Mouse (Mus musculus) CH12.LX (cell line): ENCODE results near the gene Wdr92.

Experiments
- CHD2 ChIP-seq: IDR thresholded peaks from 2 replicates; pipeline ENCODE4 v1.6.1; 2011; ENCODE audit warnings: low read length, improper control_type of control experiment
- CTCF ChIP-seq, 2 experiments: IDR thresholded peaks in 1 of 2; conservative IDR thresholded peaks in 1 of 2; 2 replicates each; pipeline ENCODE4 v1.5.1; 2011 to 2012; ENCODE audit warnings: low read depth in 2 of 2, low read length in 2 of 2, improper control_type of control experiment in 1 of 2, inconsistent platforms in 1 of 2, mild to moderate bottlenecking in 1 of 2, moderate library complexity in 1 of 2
- GABPA ChIP-seq: IDR thresholded peaks from 2 replicates; pipeline ENCODE4 v1.6.1; 2012; ENCODE audit warnings: low read depth, low read length, improper control_type of control experiment, inconsistent platforms; ENCODE audit not compliant: insufficient replicate concordance
- MAFK ChIP-seq: IDR thresholded peaks from 2 replicates; pipeline ENCODE4 v1.6.1; 2011; ENCODE audit warnings: low read length, improper control_type of control experiment; ENCODE audit not compliant: insufficient replicate concordance
- MEF2A ChIP-seq: IDR thresholded peaks from 2 replicates; pipeline ENCODE4 v1.6.1; 2014; ENCODE audit warnings: low read depth, mild to moderate bottlenecking, inconsistent platforms, low read length, improper control_type of control experiment, borderline replicate concordance
- MXI1 ChIP-seq: IDR thresholded peaks from 2 replicates; pipeline ENCODE4 v1.6.1; 2011; ENCODE audit warnings: mild to moderate bottlenecking, low read depth, low read length, improper control_type of control experiment
- POLR2A ChIP-seq: IDR thresholded peaks from 2 replicates; pipeline ENCODE4 v1.6.1; 2011; ENCODE audit warnings: low read depth, mild to moderate bottlenecking, improper control_type of control experiment, low read length
- POLR2AphosphoS2 ChIP-seq: IDR thresholded peaks from 2 replicates; pipeline ENCODE4 v1.6.1; 2011; ENCODE audit warnings: low read depth, low read length, improper control_type of control experiment
- SIN3A ChIP-seq: IDR thresholded peaks from 2 replicates; pipeline ENCODE4 v1.6.1; 2012; ENCODE audit warnings: low read length, improper control_type of control experiment, inconsistent platforms
- TCF12 ChIP-seq: IDR thresholded peaks from 2 replicates; pipeline ENCODE4 v1.6.1; 2014; ENCODE audit warnings: low read depth, mild to moderate bottlenecking, inconsistent platforms, low read length, improper control_type of control experiment
- USF1 ChIP-seq: IDR thresholded peaks from 2 replicates; pipeline ENCODE4 v1.6.1; 2014; ENCODE audit warnings: low read depth, mild to moderate bottlenecking, inconsistent platforms, low read length, improper control_type of control experiment
- USF2 ChIP-seq: conservative IDR thresholded peaks from 2 replicates; pipeline ENCODE4 v1.6.1; 2011; ENCODE audit warnings: low read depth, low read length, improper control_type of control experiment

DNA sequence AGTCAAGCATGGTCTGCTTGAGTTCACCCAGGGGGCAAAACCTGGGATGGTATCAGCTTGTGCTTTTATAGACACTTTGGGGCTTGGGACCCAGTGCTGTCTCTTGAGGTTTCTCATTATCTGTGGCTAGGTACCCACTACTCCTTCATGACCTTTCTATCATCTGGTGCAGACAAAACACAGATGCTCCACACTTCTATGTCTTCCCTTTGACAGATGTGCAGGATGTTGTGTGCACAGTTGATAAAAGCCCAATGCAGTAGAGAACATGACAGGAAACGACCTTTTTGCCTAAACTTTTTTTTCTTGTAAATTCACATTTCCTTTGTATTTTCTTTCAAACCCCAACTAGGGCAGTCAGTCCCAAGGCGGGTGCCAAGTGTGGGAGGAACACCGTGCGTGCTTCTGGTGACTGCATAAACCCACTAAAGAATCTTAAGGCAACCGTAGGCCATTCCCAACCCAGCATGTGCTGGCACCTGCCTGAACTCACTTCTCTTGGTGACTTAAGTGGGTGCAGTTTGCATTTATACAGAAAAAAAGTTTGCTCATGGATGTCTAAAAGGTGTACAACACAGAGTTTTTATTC, 54.6 kb downstream of the Wdr92 start:
- TF ChIP-seq CHD2, result no peak
- no peak for TF ChIP-seq POLR2AphosphoS2
- no peak for TF ChIP-seq TCF12
- TF ChIP-seq POLR2A, result no peak
- TF ChIP-seq USF1, result no peak
- TF ChIP-seq MEF2A, result no peak
- TF ChIP-seq SIN3A, result no peak
- TF ChIP-seq CTCF (conservative IDR thresholded peaks at IDR 0.05 in 1 of 2, IDR thresholded peaks at IDR 0.05 in 1 of 2; ENCODE audit: low read depth in 2 of 2, low read length in 2 of 2), result no peak
- no peak for TF ChIP-seq MAFK
- no peak for TF ChIP-seq USF2
- TF ChIP-seq GABPA, result no peak
- no peak for TF ChIP-seq MXI1
